Mouse (Mus musculus) urinary bladder, adult 2 months (tissue): Measurements from ENCODE around the gene Rad23a. TPM values are rescaled to one million over a fixed set of nuclear protein-coding genes. Genes with fewer than 3 reads are reported as not detected.

Experiments
- DNase-seq: peaks from one replicate; pipeline ENCODE4 v3.0.0; 2022; ENCODE audit warnings: low spot score
- polyA plus RNA-seq: library from polyadenylated mRNA; depleted of rRNA; stranded (reverse); fragments of >200 nt; gene quantifications from 2 replicates; pipeline ENCODE4 v1.2.3, GENCODE M21; 2012

Gene Rad23a
- polyA plus RNA-seq, 1 experiment, result 63.3 TPM

- DNase-seq, result no peak
These were observed 26.3 kb downstream of the Rad23a start for GRCm38 (mm10) chr8:84814240-84814554.

GRCm38 (mm10) chr8:84813830-84814229 lies 26.6 kb downstream of the Rad23a start:
- no peak for DNase-seq

- peak; percentile 67 for DNase-seq
These were observed 27.4 kb downstream of the Rad23a start for GRCm38 (mm10) chr8:84813059-84813458.

GRCm38 (mm10) chr8:84811303-84811702 lies 29.2 kb downstream of the Rad23a start:
- no peak for DNase-seq

- peak; percentile 94 for DNase-seq
These were observed 29.6 kb downstream of the Rad23a start for GRCm38 (mm10) chr8:84810896-84811295.

GRCm38 (mm10) chr8:84809941-84810280 lies 30.6 kb downstream of the Rad23a start:
- DNase-seq, result no peak

GRCm38 (mm10) chr8:84809109-84809940 lies 31.1 kb downstream of the Rad23a start:
- no peak for DNase-seq

GRCm38 (mm10) chr8:84806031-84806430 lies 34.4 kb downstream of the Rad23a start:
- no peak for DNase-seq

GRCm38 (mm10) chr8:84799999-84800831 lies 40.2 kb downstream of the Rad23a start, which contains the start of gene Nfix:
Nfix (minus strand) TSS chr8:84800344.
- peak; percentile 60 for DNase-seq

- DNase-seq, result peak; percentile 69
These were observed 41.1 kb downstream of the Rad23a start for GRCm38 (mm10) chr8:84799136-84799931.

GRCm38 (mm10) chr8:84798446-84799135 lies 41.9 kb downstream of the Rad23a start:
- DNase-seq, result no peak

GRCm38 (mm10) chr8:84797971-84798370 lies 42.5 kb downstream of the Rad23a start:
- no peak for DNase-seq

GRCm38 (mm10) chr8:84797256-84797797 lies 43.1 kb downstream of the Rad23a start:
- no peak for DNase-seq

- no peak for DNase-seq
These were observed 46.0 kb downstream of the Rad23a start for GRCm38 (mm10) chr8:84794486-84794885.

GRCm38 (mm10) chr8:84793791-84794485 lies 46.5 kb downstream of the Rad23a start:
- DNase-seq, result no peak

- no peak for DNase-seq
These were observed 47.3 kb downstream of the Rad23a start for GRCm38 (mm10) chr8:84793134-84793533.

GRCm38 (mm10) chr8:84792429-84792947 lies 48.0 kb downstream of the Rad23a start:
- no peak for DNase-seq

- no peak for DNase-seq
These were observed 49.9 kb downstream of the Rad23a start for GRCm38 (mm10) chr8:84790537-84790936.

GRCm38 (mm10) chr8:84789855-84790486 lies 50.5 kb downstream of the Rad23a start:
- DNase-seq, result no peak

- no peak for DNase-seq
These were observed 51.1 kb downstream of the Rad23a start for GRCm38 (mm10) chr8:84789345-84789744.
